Mouse (Mus musculus) stomach, postnatal 0 days (tissue): ENCODE results near the gene 1700049E17Rik2.
"Not testable (repeated sequence)": the region's sequence is repeated elsewhere in the genome, so short reads cannot be mapped to it uniquely, and the experiment has no call there.

Experiments
- CTCF ChIP-seq: IDR thresholded peaks from 2 replicates; pipeline ENCODE4 v1.5.1; 2016; ENCODE audit warnings: antibody characterized with exemption, low read depth, mild to moderate bottlenecking, moderate library complexity
- EP300 ChIP-seq: optimal IDR thresholded peaks from 2 replicates; pipeline ENCODE3; 2016; ENCODE audit warnings: antibody characterized with exemption

DNA sequence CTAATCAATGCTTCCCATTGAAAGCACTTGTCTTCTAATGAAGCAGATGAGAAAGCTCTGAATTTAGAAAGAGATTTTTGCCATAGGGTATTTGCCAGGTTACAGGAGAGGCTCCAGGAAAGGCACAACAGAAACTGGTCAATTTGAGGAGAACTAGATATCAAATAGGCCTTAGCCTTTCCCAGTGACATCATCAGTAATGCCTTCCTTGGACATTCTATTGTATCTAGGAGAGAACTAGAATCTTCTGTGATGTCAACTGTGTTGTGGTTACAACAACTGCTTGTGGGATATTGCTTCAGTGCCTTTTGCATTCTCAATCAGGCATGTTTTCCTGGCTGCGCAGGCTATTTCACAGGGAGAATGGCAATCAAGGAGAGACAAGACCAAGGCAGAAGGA lies at the start of gene 1700049E17Rik2:
- not testable (repeated sequence) for TF ChIP-seq CTCF, EP300
